Mouse (Mus musculus) megakaryocyte, embryonic 14.5 days (primary cell): ENCODE measurements at regions not wholly inside any gene's neighbourhood (a gene's known extent, or its start where the extent isn't known, plus 50 kb on each side); places are given as distances from the start of the nearest gene placed in this dataset.

Experiments used
- H3K27me3 ChIP-seq: replicated peaks from 2 replicates; pipeline ENCODE3; 2012; ENCODE audit warnings: inconsistent platforms
- H3K36me3 ChIP-seq: replicated peaks from 2 replicates; pipeline ENCODE3; 2012; ENCODE audit warnings: low read length, inconsistent platforms, mixed read lengths
- H3K4me1 ChIP-seq: 2 replicates; pipeline ENCODE4 v1.6.1; 2012; ENCODE audit warnings: inconsistent platforms
- H3K4me3 ChIP-seq: replicated peaks from 2 replicates; pipeline ENCODE3; 2012; ENCODE audit warnings: moderate library complexity, mild to moderate bottlenecking, inconsistent platforms
- H3K9me3 ChIP-seq: 2 replicates; pipeline ENCODE4 v1.6.1; 2012; ENCODE audit warnings: inconsistent platforms
- FLI1 ChIP-seq: IDR thresholded peaks from 2 replicates; pipeline ENCODE4 v1.6.1; 2012; ENCODE audit warnings: low read length, inconsistent platforms, mixed read lengths
- GATA1 ChIP-seq: IDR thresholded peaks from 3 replicates; pipeline ENCODE4 v1.6.1; 2012; ENCODE audit warnings: mixed read lengths, low read length, inconsistent platforms, borderline replicate concordance

GRCm38 (mm10) chr8:126707300-126707902 is 113.6 kb upstream of the Irf2bp2 start:
- TF ChIP-seq GATA1 (no peak), FLI1 (no peak)
- Histone ChIP-seq H3K4me3 (no peak overlapping the region), H3K36me3 (no peaks in the 10 kb centered on the region), H3K9me3 (no peaks in the 10 kb centered on the region), H3K27me3 (peaks cover 20% of the 10 kb centered on the region), H3K4me1 (peaks cover 71% of the 10 kb centered on the region)

DNA sequence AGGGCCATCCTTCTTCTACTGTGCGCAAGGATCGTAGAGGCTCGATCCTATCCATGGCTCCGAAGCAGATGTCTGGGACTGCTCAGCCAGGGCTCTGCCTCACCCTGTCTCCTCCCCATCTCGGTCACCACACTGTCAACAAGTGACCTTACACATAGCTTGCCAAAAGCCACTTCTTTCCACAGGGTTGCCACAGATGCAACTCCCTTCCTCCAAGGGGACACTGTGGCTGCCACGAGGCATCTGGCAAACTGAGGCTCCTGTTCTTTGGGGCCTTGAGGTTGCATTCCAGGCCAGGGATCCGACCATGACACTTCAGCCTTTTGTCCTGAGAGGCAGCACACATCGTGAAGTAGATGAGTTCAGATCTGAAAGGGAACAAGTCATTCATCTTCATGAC is 112.5 kb upstream of the Irf2bp2 start:
- H3K36me3 ChIP-seq: no peaks in the 10 kb centered on the region
- H3K9me3 ChIP-seq: no peaks in the 10 kb centered on the region
- peak overlapping the region; percentile 8 for H3K4me3 ChIP-seq
- H3K27me3 ChIP-seq: peaks cover 12% of the 10 kb centered on the region
- H3K4me1 ChIP-seq: peaks cover 70% of the 10 kb centered on the region
- TF ChIP-seq FLI1 (no peak), GATA1 (no peak)

DNA sequence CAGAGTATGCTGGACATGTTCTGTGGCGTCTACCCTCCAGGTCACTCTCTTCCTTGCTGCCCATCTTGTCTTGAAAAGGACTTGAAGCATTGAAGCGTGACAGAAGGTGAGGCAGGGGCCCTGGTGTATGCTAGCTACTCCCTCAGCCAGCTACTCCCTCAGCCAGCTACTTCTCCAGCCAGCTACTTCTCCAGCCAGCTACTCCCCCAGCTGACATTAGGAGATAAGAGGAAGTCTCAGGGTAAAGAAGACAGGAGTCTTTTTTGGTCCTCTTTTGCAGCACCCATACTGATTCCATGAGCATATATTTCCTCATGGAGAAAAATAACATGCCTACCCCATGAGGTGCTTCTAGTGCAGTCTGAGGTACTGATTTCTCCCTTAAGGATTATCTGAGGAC is 111.6 kb upstream of the Irf2bp2 start:
- H3K27me3 ChIP-seq: peaks cover 12% of the 10 kb centered on the region
- H3K4me1 ChIP-seq: peaks cover 68% of the 10 kb centered on the region
- peak overlapping the region; percentile 10 for H3K4me3 ChIP-seq
- H3K36me3 ChIP-seq: no peaks in the 10 kb centered on the region
- H3K9me3 ChIP-seq: no peaks in the 10 kb centered on the region
- no peak for TF ChIP-seq FLI1
- no peak for TF ChIP-seq GATA1

DNA sequence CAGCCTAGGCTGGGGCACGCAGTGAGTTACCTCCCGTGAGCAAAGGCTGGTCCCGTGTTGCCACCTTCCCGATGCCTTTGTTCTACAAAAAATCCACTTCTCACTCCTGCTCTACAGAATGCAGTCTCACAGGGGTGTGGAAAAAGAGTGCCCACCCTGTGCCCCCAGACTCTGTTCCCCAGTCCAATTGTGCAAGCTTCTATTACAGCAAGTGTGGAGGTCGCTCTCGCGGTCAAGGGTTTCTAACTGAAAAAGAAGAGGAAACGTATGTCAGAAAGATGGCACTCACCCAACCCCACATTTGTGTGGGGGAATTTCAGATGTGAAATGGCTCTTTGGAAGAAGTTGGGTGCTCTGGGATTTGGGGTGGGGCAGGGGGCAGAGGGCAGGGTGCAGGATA is 110.9 kb upstream of the Irf2bp2 start:
- H3K4me1 ChIP-seq: peaks cover 75% of the 10 kb centered on the region

DNA sequence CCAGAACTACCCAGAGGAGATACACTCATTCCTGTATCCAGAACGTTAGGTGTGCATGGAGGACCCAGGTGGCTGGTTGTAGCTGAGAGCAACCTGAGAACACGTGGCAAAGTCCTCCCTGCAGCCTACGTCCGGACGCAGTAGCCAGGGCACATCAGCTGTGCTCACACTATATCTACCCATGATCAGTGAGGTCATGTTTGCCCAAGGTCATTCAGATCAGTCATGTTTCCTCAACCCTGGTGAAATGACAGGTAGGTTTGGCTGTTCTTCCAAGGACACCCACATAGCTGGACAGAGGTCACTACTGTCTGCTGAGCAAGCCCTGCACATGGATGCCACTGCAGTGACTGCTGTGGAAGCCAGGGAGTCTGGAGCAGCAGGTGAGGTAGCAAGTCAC is 109.8 kb upstream of the Irf2bp2 start:
- Histone ChIP-seq H3K4me3 (no peak overlapping the region), H3K36me3 (no peaks in the 10 kb centered on the region), H3K4me1 (peaks cover 76% of the 10 kb centered on the region), H3K9me3 (no peaks in the 10 kb centered on the region), H3K27me3 (peaks cover 8% of the 10 kb centered on the region)
- TF ChIP-seq GATA1 (no peak), FLI1 (no peak)

More for the DNA sequence above, 110.9 kb upstream of the Irf2bp2 start:
- TF ChIP-seq FLI1 (no peak), GATA1 (no peak)
- H3K27me3 ChIP-seq: peaks cover 12% of the 10 kb centered on the region
- H3K9me3 ChIP-seq: no peaks in the 10 kb centered on the region
- H3K4me3 ChIP-seq: no peak overlapping the region
- no peaks in the 10 kb centered on the region for H3K36me3 ChIP-seq

DNA sequence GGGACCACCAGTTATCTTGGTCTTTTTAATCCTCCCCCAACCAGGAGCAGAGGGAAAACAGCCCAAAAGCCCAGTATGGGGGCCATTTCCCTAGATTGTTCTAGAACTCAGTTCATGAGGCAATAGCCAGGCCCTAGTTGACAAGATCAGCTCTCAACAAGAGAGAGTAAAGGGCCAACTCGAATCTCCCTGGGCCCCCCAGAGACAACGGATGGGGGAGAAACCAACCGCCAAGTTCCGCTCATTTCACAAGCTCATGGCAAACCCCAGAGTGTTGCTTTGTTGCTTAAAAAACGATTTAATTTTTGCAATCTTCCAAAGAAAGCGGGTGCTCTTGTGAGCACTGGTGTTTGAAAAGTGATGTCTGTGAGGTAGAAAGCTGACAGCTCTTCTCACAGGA is 108.5 kb upstream of the Irf2bp2 start:
- Histone ChIP-seq H3K27me3 (peaks cover 8% of the 10 kb centered on the region), H3K36me3 (no peaks in the 10 kb centered on the region), H3K4me3 (no peak overlapping the region), H3K4me1 (peaks cover 77% of the 10 kb centered on the region), H3K9me3 (no peaks in the 10 kb centered on the region)
- TF ChIP-seq GATA1 (no peak), FLI1 (no peak)

GRCm38 (mm10) chr8:126699389-126699775 is 105.6 kb upstream of the Irf2bp2 start:
- peaks cover 81% of the 10 kb centered on the region for H3K4me1 ChIP-seq
- no peak overlapping the region for H3K4me3 ChIP-seq
- TF ChIP-seq GATA1: no peak
- no peak for TF ChIP-seq FLI1
- peaks cover 8% of the 10 kb centered on the region for H3K27me3 ChIP-seq
- no peaks in the 10 kb centered on the region for H3K36me3 ChIP-seq
- no peaks in the 10 kb centered on the region for H3K9me3 ChIP-seq

DNA sequence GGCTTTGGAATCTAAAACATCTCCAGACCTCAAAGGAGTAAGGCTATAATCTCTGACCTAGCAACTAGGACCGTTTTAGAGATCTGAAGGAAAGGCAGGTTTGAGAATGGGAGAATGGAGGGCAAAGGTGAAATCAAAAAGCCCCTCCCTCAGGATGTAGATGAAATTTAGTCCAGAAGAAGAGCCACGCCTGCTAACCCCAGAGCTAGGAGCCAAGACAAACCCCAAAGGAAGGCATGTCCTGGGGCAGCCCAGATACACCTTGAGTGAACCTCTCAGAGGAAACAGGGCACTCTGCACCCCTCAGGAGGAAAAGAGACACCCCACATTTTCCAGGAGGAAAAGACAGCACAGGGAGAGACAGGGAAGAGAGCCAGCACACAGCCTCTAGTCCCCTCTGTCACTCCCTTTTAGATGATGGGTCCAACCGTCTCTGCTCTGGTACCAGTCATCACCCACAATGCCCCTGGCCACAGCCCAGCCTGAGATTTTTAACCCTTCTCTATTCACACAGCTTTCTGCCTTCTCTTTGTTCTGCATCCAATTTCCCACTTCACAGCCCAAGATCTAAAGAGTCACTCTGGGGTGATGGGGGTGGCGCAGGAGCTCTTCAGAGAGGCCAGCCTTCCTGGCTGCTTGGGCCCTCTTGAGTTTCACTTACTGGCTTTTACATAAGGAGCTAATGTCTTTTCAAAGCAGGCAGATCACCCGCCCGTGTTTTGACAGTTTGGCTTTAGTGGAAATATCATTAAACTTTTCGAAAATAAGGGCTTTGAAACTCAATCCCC is 105.0 kb upstream of the Irf2bp2 start:
- Histone ChIP-seq H3K27me3 (peaks cover 8% of the 10 kb centered on the region), H3K36me3 (no peaks in the 10 kb centered on the region), H3K4me3 (no peak overlapping the region), H3K4me1 (peaks cover 81% of the 10 kb centered on the region), H3K9me3 (no peaks in the 10 kb centered on the region)
- TF ChIP-seq FLI1: no peak

DNA sequence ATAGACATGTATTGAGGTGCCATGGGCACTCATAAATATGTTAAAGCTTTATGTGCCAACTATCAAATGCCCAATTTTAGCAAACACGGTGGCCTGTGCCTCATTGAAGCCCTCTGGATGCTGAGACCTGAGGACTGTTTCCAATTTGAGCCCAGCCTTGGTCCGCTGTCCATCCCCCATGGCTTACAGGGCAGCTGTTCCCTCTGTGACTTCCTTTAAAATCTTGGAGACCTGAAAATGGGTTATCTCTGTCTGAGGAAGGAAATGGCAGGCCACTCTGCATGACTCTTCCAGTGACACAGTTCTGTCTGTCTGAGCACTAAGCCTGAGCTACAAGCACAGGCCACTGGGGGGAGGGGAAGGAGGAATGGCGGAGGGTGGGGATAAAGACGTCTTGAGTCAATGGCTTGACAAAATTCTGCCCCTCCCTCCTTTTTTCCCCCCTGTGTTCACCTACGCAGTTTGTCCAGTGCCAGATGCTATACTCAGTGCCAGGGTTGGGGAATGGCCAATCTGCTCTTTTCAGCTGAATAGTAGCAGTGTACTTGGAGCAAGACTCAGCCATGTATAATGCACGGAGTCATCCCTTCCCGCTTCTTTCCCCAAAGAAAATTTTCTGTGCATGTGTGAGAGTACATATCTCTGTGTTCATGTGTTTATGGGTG is 102.7 kb upstream of the Irf2bp2 start:
- Histone ChIP-seq H3K4me3 (peak overlapping the region; percentile 69), H3K9me3 (no peaks in the 10 kb centered on the region), H3K36me3 (no peaks in the 10 kb centered on the region), H3K4me1 (peaks cover 87% of the 10 kb centered on the region), H3K27me3 (no peaks in the 10 kb centered on the region)
- no peak for TF ChIP-seq GATA1
- TF ChIP-seq FLI1: no peak

DNA sequence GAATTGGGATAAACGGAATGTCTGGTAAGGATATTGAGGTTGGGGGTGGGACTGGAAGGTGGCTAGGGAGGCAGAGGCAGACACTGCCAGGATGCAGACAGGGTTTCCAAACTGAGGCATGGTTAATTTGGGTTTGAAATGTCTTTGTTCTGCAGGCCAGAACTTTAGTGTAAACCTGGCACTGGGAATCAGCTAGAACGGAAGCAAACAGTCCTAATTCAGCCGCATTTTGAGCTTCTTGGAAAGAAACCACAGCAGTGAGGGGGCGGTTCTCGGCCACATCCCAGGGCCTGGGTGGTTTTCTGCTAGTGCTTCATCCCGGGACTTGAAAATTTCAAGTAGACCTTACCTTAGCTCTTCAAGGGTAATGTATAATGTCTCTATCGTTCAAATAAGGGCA is 100.6 kb upstream of the Irf2bp2 start:
- Histone ChIP-seq H3K9me3 (no peaks in the 10 kb centered on the region), H3K36me3 (no peaks in the 10 kb centered on the region), H3K4me1 (peaks cover 76% of the 10 kb centered on the region), H3K27me3 (no peaks in the 10 kb centered on the region), H3K4me3 (no peak overlapping the region)
- TF ChIP-seq FLI1: no peak
- no peak for TF ChIP-seq GATA1
